Mouse (Mus musculus) intestine, embryonic 15.5 days (tissue): Measurements from ENCODE around the gene Lmnb2. TPM values are rescaled to one million over a fixed set of nuclear protein-coding genes. Genes with fewer than 3 reads are reported as not detected.
A peak's percentile ranks its signal among the peaks of the same experiment; 100 is the strongest.

ENCODE experiments used
- ATAC-seq: fragments of 200-750 bp; cut with Nextera tagmentation; 2 replicates; pipeline ENCODE4 v1.8.0; 2017; ENCODE audit warnings: moderate TSS enrichment, moderate library complexity
- H3K27ac ChIP-seq: fragments of 300-500 bp; sonication (generic); 2 replicates; pipeline ENCODE4 v1.5.1; 2015; ENCODE audit warnings: mild to moderate bottlenecking, inconsistent platforms
- H3K27me3 ChIP-seq: fragments of 300-500 bp; sonication (generic); replicated peaks from 2 replicates; pipeline ENCODE4 v1.6.1; 2015; ENCODE audit warnings: inconsistent platforms
- H3K36me3 ChIP-seq: fragments of 300-500 bp; sonication (generic); 2 replicates; pipeline ENCODE4 v1.6.1; 2015; ENCODE audit warnings: inconsistent platforms
- H3K4me1 ChIP-seq: fragments of 300-500 bp; sonication (generic); replicated peaks from 2 replicates; pipeline ENCODE4 v1.6.1; 2015; ENCODE audit warnings: inconsistent platforms
- H3K4me2 ChIP-seq: fragments of 300-500 bp; sonication (generic); replicated peaks from 2 replicates; pipeline ENCODE4 v1.6.1; 2015; ENCODE audit warnings: mild to moderate bottlenecking, inconsistent platforms
- H3K4me3 ChIP-seq: fragments of 300-500 bp; sonication (generic); replicated peaks from 2 replicates; pipeline ENCODE4 v1.5.1; 2015; ENCODE audit warnings: inconsistent platforms
- H3K9ac ChIP-seq: fragments of 300-500 bp; sonication (generic); 2 replicates; pipeline ENCODE4 v1.6.1; 2015; ENCODE audit warnings: inconsistent platforms
- H3K9me3 ChIP-seq: fragments of 300-500 bp; sonication (generic); 2 replicates; pipeline ENCODE4 v1.6.1; 2016; ENCODE audit warnings: inconsistent platforms
- whole genome bisulfite sequencing: fragments of 180-500 bp; shearing (Covaris S2); methylation state at CpG from one replicate; pipeline ENCODE4 v1.1.7; 2015; 5-methylcytosine and 5-hydroxymethylcytosine counted together
- polyA plus RNA-seq: library from polyadenylated mRNA; unstranded; fragments of >200 nt; fragmentation: Nextera tagmentation; extraction: Ambion mirVana; gene quantifications from 2 replicates; pipeline ENCODE4 v1.2.1, GENCODE M21; 2015

Lmnb2 gene
- polyA plus RNA-seq, 1 experiment from 2014 or later, result 41.0 TPM

GRCm38 (mm10) chr10:80933421-80933979 lies 15.5 kb upstream of the Lmnb2 start:
- Histone ChIP-seq H3K4me3 (peak overlapping the region; percentile 60; the same call in 1 of the 2 replicates), H3K4me2 (peak overlapping the region; percentile 96), H3K27ac (peak overlapping the region; percentile 57), H3K36me3 (no peaks in the 10 kb centered on the region), H3K9me3 (no peaks in the 10 kb centered on the region), H3K4me1 (peaks cover 85% of the 10 kb centered on the region), H3K27me3 (peaks cover 5% of the 10 kb centered on the region; the same call in 1 of the 2 replicates), H3K9ac (no peak overlapping the region)
- no peak for ATAC-seq
- WGBS, result 4% methylated on average over 21 of the region's 21 CpGs

GRCm38 (mm10) chr10:80932700-80933420 lies 14.8 kb upstream of the Lmnb2 start:
- no peaks in the 10 kb centered on the region for H3K36me3 ChIP-seq
- H3K27ac ChIP-seq, result peak overlapping the region; percentile 57
- 4% methylated on average over 17 of the region's 17 CpGs for WGBS
- peak overlapping the region; percentile 60 for H3K4me3 ChIP-seq
- no peak for ATAC-seq
- peak overlapping the region; percentile 49 for H3K9ac ChIP-seq
- H3K27me3 ChIP-seq, result peaks cover 5% of the 10 kb centered on the region; the same call in 1 of the 2 replicates
- H3K4me1 ChIP-seq, result peaks cover 79% of the 10 kb centered on the region
- peak overlapping the region; percentile 96 for H3K4me2 ChIP-seq
- no peaks in the 10 kb centered on the region for H3K9me3 ChIP-seq

GRCm38 (mm10) chr10:80932206-80932605 lies 14.2 kb upstream of the Lmnb2 start:
- Histone ChIP-seq H3K27ac (peak overlapping the region; percentile 57; the same call in 1 of the 2 replicates), H3K4me1 (peaks cover 72% of the 10 kb centered on the region)
- WGBS, result 2% methylated on average over 20 of the region's 20 CpGs

GRCm38 (mm10) chr10:80931695-80932094 lies 13.7 kb upstream of the Lmnb2 start:
- ATAC-seq, result no peak
- peak overlapping the region; percentile 60 for H3K4me3 ChIP-seq
- H3K9me3 ChIP-seq, result no peaks in the 10 kb centered on the region
- peaks cover 67% of the 10 kb centered on the region for H3K4me1 ChIP-seq
- WGBS, result 11% methylated on average over 26 of the region's 26 CpGs
- H3K9ac ChIP-seq, result 0 out of 2 replicates have a peak overlapping the region, but pooled peaks have one; percentile 49
- no peaks in the 10 kb centered on the region for H3K36me3 ChIP-seq
- H3K4me2 ChIP-seq, result peak overlapping the region; percentile 96
- H3K27ac ChIP-seq, result no peak overlapping the region
- H3K27me3 ChIP-seq, result peaks cover 5% of the 10 kb centered on the region; the same call in 1 of the 2 replicates

More at GRCm38 (mm10) chr10:80932206-80932605, 14.2 kb upstream of the Lmnb2 start:
- Histone ChIP-seq H3K9ac (peak overlapping the region; percentile 49; the same call in 1 of the 2 replicates), H3K9me3 (no peaks in the 10 kb centered on the region), H3K27me3 (peaks cover 5% of the 10 kb centered on the region; the same call in 1 of the 2 replicates), H3K4me2 (peak overlapping the region; percentile 96), H3K36me3 (no peaks in the 10 kb centered on the region), H3K4me3 (peak overlapping the region; percentile 60)
- ATAC-seq, result no peak

GRCm38 (mm10) chr10:80931153-80931671 lies 13.2 kb upstream of the Lmnb2 start:
- H3K4me2 ChIP-seq, result peak overlapping the region; percentile 96

GRCm38 (mm10) chr10:80930361-80931152 lies 12.5 kb upstream of the Lmnb2 start:
- Histone ChIP-seq H3K9me3 (no peaks in the 10 kb centered on the region), H3K27ac (peak overlapping the region; percentile 51; the same call in 1 of the 2 replicates), H3K36me3 (no peaks in the 10 kb centered on the region), H3K4me1 (peaks cover 56% of the 10 kb centered on the region), H3K4me2 (peak overlapping the region; percentile 96), H3K4me3 (peak overlapping the region; percentile 60), H3K9ac (peak overlapping the region; percentile 78), H3K27me3 (peaks cover 5% of the 10 kb centered on the region; the same call in 1 of the 2 replicates)
- ATAC-seq, result 0 out of 2 replicates have a peak, but pooled peaks have one; percentile 2
- WGBS, result 1% methylated on average over 45 of the region's 45 CpGs

More at GRCm38 (mm10) chr10:80931153-80931671, 13.2 kb upstream of the Lmnb2 start:
- ATAC-seq, result no peak
- no peaks in the 10 kb centered on the region for H3K36me3 ChIP-seq
- WGBS, result 20% methylated on average over 12 of the region's 14 CpGs
- no peak overlapping the region for H3K27ac ChIP-seq
- peak overlapping the region; percentile 78 for H3K9ac ChIP-seq
- peak overlapping the region; percentile 60 for H3K4me3 ChIP-seq
- H3K4me1 ChIP-seq, result peaks cover 62% of the 10 kb centered on the region
- H3K9me3 ChIP-seq, result no peaks in the 10 kb centered on the region
- peaks cover 5% of the 10 kb centered on the region; the same call in 1 of the 2 replicates for H3K27me3 ChIP-seq

- Histone ChIP-seq H3K4me1 (peaks cover 48% of the 10 kb centered on the region), H3K9me3 (no peaks in the 10 kb centered on the region), H3K9ac (peak within 1 kb of the TSS; percentile 78), H3K27me3 (peaks cover 5% of the 10 kb centered on the region; the same call in 1 of the 2 replicates), H3K36me3 (no peaks in the 10 kb centered on the region), H3K27ac (peak within 1 kb of the TSS; percentile 87), H3K4me2 (peak within 1 kb of the TSS; percentile 96), H3K4me3 (peak within 1 kb of the TSS; percentile 60)
- WGBS, result under 1% methylated on average over 56 of the region's 56 CpGs
- peak; percentile 89 for ATAC-seq
Measured at GRCm38 (mm10) chr10:80929299-80930226, 11.5 kb upstream of the Lmnb2 start, which contains the start of gene Gadd45b. Gadd45b (plus strand) TSS chr10:80930073.

GRCm38 (mm10) chr10:80928586-80929298 lies 10.7 kb upstream of the Lmnb2 start:
- WGBS, result under 1% methylated on average over 48 of the region's 48 CpGs
- H3K27me3 ChIP-seq, result 0 out of 2 replicates have a peak, but pooled peaks cover 2% of the 10 kb centered on the region
- H3K4me1 ChIP-seq, result peaks cover 46% of the 10 kb centered on the region
- peak overlapping the region; percentile 87 for H3K27ac ChIP-seq
- no peaks in the 10 kb centered on the region for H3K36me3 ChIP-seq
- ATAC-seq, result peak; percentile 66
- H3K9me3 ChIP-seq, result no peaks in the 10 kb centered on the region
- H3K4me2 ChIP-seq, result peak overlapping the region; percentile 96
- peak overlapping the region; percentile 55 for H3K4me3 ChIP-seq
- peak overlapping the region; percentile 70 for H3K9ac ChIP-seq

GRCm38 (mm10) chr10:80925472-80925871 lies 7.4 kb upstream of the Lmnb2 start:
- 49% methylated on average over 3 of the region's 3 CpGs for WGBS
- H3K27ac ChIP-seq, result no peak overlapping the region
- H3K9ac ChIP-seq, result no peak overlapping the region
- no peak overlapping the region for H3K4me3 ChIP-seq
- no peaks in the 10 kb centered on the region for H3K9me3 ChIP-seq
- H3K27me3 ChIP-seq, result no peaks in the 10 kb centered on the region
- no peak for ATAC-seq
- no peaks in the 10 kb centered on the region for H3K36me3 ChIP-seq
- peaks cover 19% of the 10 kb centered on the region for H3K4me1 ChIP-seq
- H3K4me2 ChIP-seq, result no peak overlapping the region

- H3K27me3 ChIP-seq, result no peaks in the 10 kb centered on the region
- peak overlapping the region; percentile 62 for H3K4me2 ChIP-seq
- peak overlapping the region; percentile 32; the same call in 1 of the 2 replicates for H3K9ac ChIP-seq
- H3K9me3 ChIP-seq, result no peaks in the 10 kb centered on the region
- H3K4me3 ChIP-seq, result peak overlapping the region; percentile 23
- H3K4me1 ChIP-seq, result peaks cover 14% of the 10 kb centered on the region; the same call in 1 of the 2 replicates
- H3K36me3 ChIP-seq, result no peaks in the 10 kb centered on the region
- peak; percentile 14; the same call in 1 of the 2 replicates for ATAC-seq
- H3K27ac ChIP-seq, result peak overlapping the region; percentile 65; the same call in 1 of the 2 replicates
- 9% methylated on average over 16 of the region's 16 CpGs for WGBS
Measured at GRCm38 (mm10) chr10:80921923-80922322, 3.9 kb upstream of the Lmnb2 start.
